Mouse (Mus musculus) heart, adult 18-20 months (tissue): ENCODE data around the gene Cdh3. TPM values are rescaled to one million over a fixed set of nuclear protein-coding genes. Genes with fewer than 3 reads are reported as not detected.

Experiments used
- DNase-seq, 2 experiments: peaks; one replicate each; pipeline ENCODE4 v3.0.0; 2021 to 2022; ENCODE audit warnings: mixed read lengths in 1 of 2
- total RNA-seq, 2 experiments: library from RNA; stranded (reverse); gene quantifications; 2 replicates each; pipeline ENCODE4 v1.2.3; 2021

Gene Cdh3
- total RNA-seq, 2 experiments from 2014 or later, result 0.35 to 0.93 TPM

- no peak for DNase-seq
These were observed 96.0 kb downstream of the Cdh3 start for GRCm38 (mm10) chr8:106606601-106607145.

Other genes with a start within 250 kb of the Cdh3 start
- 1 to 10 TPM; 2.5 to 3.9 TPM for gene Smpd3, start 172.9 kb upstream of the Cdh3 start, total RNA-seq
- 1 to 10 TPM; 2.8 to 3.2 TPM for gene Zfp90, start 95.6 kb upstream of the Cdh3 start, total RNA-seq
- gene 6030452D12Rik, start 10.4 kb upstream of the Cdh3 start, total RNA-seq, result not detected
- gene Gm10073, start 62.6 kb downstream of the Cdh3 start, total RNA-seq, result 100 to 1,000 TPM; 123 to 131 TPM
- 1 to 10 TPM in 1 of 2 experiments, not detected in 1; 1.4 TPM for gene Cdh1, start 92.5 kb downstream of the Cdh3 start, total RNA-seq
- 10 to 100 TPM in 1 of 2 experiments, 1 to 10 TPM in 1; 10.0 to 10.8 TPM for gene Tango6, start 172.2 kb downstream of the Cdh3 start, total RNA-seq